Mouse (Mus musculus): ENCODE results near the gene Klrb1a. TPM values are rescaled to one million over a fixed set of nuclear protein-coding genes. Genes with fewer than 3 reads are reported as not detected.

Gene Klrb1a
- polyA plus RNA-seq, 1 experiment from 2014 or later: not detected

DNA sequence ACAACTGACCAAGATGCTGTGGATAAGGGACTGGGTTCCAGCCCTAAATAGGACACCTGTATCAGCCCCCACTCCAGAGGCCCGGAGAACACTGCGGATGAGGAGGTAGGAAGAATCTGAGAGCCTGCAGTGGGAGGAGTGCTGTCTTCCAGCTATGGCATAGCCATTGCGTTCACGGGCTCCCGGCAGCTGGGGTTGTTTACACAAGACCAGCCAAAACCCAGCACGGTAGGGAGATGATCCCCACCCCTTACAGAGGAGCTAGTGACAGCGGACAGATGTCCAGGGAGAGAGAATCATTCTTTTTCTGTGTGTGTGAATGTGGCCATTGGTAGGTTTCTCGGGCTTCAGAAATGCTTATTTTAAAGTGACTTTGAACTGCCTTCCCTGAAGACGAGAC lies 17.0 kb downstream of the Klrb1a start:
- peaks cover 4% of the 10 kb centered on the region; the same call in 1 of the 2 replicates for H3K4me1 ChIP-seq (ENCODE audit: control insufficient read depth, insufficient read depth, low read length)
- H3K9me3 ChIP-seq (replicated peaks; ENCODE audit: control insufficient read depth, low read length): no peaks in the 10 kb centered on the region
- ATAC-seq (ENCODE audit: insufficient read depth, low FRiP score): peak; percentile 50; the same call in 1 of the 2 replicates
- 32% methylated on average over 9 of the region's 9 CpGs for WGBS
- H3K4me2 ChIP-seq (ENCODE audit: low read depth, low read length): no peak overlapping the region
- no peak overlapping the region for H3K4me3 ChIP-seq (replicated peaks; ENCODE audit: low read length)
- no peak overlapping the region for H3K9ac ChIP-seq (ENCODE audit: low read length)
- H3K27me3 ChIP-seq (ENCODE audit: control insufficient read depth, insufficient read depth, low read length): no peaks in the 10 kb centered on the region
- no peak overlapping the region for H3K27ac ChIP-seq (ENCODE audit: low read length)
- no peaks in the 10 kb centered on the region for H3K36me3 ChIP-seq (ENCODE audit: control insufficient read depth, insufficient read depth, low read length)

GRCm38 (mm10) chr6:128604512-128604911 lies 18.8 kb downstream of the Klrb1a start:
- WGBS: 37% methylated on average over 5 of the region's 5 CpGs
- ATAC-seq (ENCODE audit: insufficient read depth, low FRiP score): no peak
- no peaks in the 10 kb centered on the region for H3K27me3 ChIP-seq (ENCODE audit: control insufficient read depth, insufficient read depth, low read length)

GRCm38 (mm10) chr6:128602463-128603201 lies 20.7 kb downstream of the Klrb1a start:
- WGBS: 66% methylated on average over 10 of the region's 10 CpGs
- Histone ChIP-seq H3K4me2 (ENCODE audit: low read depth, low read length) (no peak overlapping the region), H3K4me1 (ENCODE audit: control insufficient read depth, insufficient read depth, low read length) (peaks cover 4% of the 10 kb centered on the region; the same call in 1 of the 2 replicates), H3K36me3 (ENCODE audit: control insufficient read depth, insufficient read depth, low read length) (no peaks in the 10 kb centered on the region), H3K9ac (ENCODE audit: low read length) (no peak overlapping the region), H3K9me3 (replicated peaks; ENCODE audit: control insufficient read depth, low read length) (no peaks in the 10 kb centered on the region), H3K27me3 (ENCODE audit: control insufficient read depth, insufficient read depth, low read length) (no peaks in the 10 kb centered on the region), H3K4me3 (replicated peaks; ENCODE audit: low read length) (no peak overlapping the region), H3K27ac (ENCODE audit: low read length) (no peak overlapping the region)
- ATAC-seq (ENCODE audit: insufficient read depth, low FRiP score): no peak

More at GRCm38 (mm10) chr6:128604512-128604911, 18.8 kb downstream of the Klrb1a start:
- H3K27ac ChIP-seq (ENCODE audit: low read length): no peak overlapping the region
- H3K9ac ChIP-seq (ENCODE audit: low read length): no peak overlapping the region
- no peak overlapping the region for H3K4me3 ChIP-seq (replicated peaks; ENCODE audit: low read length)
- H3K9me3 ChIP-seq (replicated peaks; ENCODE audit: control insufficient read depth, low read length): no peaks in the 10 kb centered on the region
- no peaks in the 10 kb centered on the region for H3K36me3 ChIP-seq (ENCODE audit: control insufficient read depth, insufficient read depth, low read length)
- no peak overlapping the region for H3K4me2 ChIP-seq (ENCODE audit: low read depth, low read length)
- peaks cover 4% of the 10 kb centered on the region; the same call in 1 of the 2 replicates for H3K4me1 ChIP-seq (ENCODE audit: control insufficient read depth, insufficient read depth, low read length)

GRCm38 (mm10) chr6:128602026-128602425 lies 21.3 kb downstream of the Klrb1a start:
- H3K9me3 ChIP-seq (replicated peaks; ENCODE audit: control insufficient read depth, low read length): no peaks in the 10 kb centered on the region
- H3K36me3 ChIP-seq (ENCODE audit: control insufficient read depth, insufficient read depth, low read length): no peaks in the 10 kb centered on the region
- H3K9ac ChIP-seq (ENCODE audit: low read length): no peak overlapping the region
- no peak overlapping the region for H3K4me3 ChIP-seq (replicated peaks; ENCODE audit: low read length)
- no peaks in the 10 kb centered on the region for H3K27me3 ChIP-seq (ENCODE audit: control insufficient read depth, insufficient read depth, low read length)
- no peak overlapping the region for H3K4me2 ChIP-seq (ENCODE audit: low read depth, low read length)
- no peak for ATAC-seq (ENCODE audit: insufficient read depth, low FRiP score)
- 48% methylated on average over 3 of the region's 3 CpGs for WGBS
- no peak overlapping the region for H3K27ac ChIP-seq (ENCODE audit: low read length)
- peaks cover 7% of the 10 kb centered on the region; the same call in 1 of the 2 replicates for H3K4me1 ChIP-seq (ENCODE audit: control insufficient read depth, insufficient read depth, low read length)

DNA sequence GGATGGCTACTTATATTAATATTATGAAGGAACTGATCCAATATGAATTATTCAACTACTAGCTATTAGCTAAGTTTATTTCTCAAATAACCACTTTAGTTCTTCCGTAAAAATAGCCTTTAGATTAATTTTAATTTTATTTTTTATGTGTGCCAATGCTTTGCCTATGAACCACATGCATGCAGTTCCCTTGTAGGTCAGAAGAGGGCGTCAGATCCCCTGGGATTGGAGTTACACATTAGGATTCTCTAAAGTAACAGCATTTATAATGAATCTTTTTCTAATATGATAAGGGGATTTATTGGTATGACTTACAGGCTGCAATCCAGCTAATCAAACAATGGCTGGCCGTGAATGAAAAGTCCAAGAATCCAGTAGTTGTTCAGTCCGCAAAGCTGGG lies 23.8 kb downstream of the Klrb1a start:
- peaks cover 6% of the 10 kb centered on the region for H3K4me1 ChIP-seq (ENCODE audit: control insufficient read depth, insufficient read depth, low read length)
- no peaks in the 10 kb centered on the region for H3K36me3 ChIP-seq (ENCODE audit: control insufficient read depth, insufficient read depth, low read length)
- no peak overlapping the region for H3K4me2 ChIP-seq (ENCODE audit: low read depth, low read length)
- no peak overlapping the region for H3K9ac ChIP-seq (ENCODE audit: low read length)
- H3K27ac ChIP-seq (ENCODE audit: low read length): no peak overlapping the region
- 61% methylated on average over 4 of the region's 4 CpGs for WGBS
- no peak overlapping the region for H3K4me3 ChIP-seq (replicated peaks; ENCODE audit: low read length)
- no peaks in the 10 kb centered on the region for H3K9me3 ChIP-seq (replicated peaks; ENCODE audit: control insufficient read depth, low read length)
- no peaks in the 10 kb centered on the region for H3K27me3 ChIP-seq (ENCODE audit: control insufficient read depth, insufficient read depth, low read length)
- no peak for ATAC-seq (ENCODE audit: insufficient read depth, low FRiP score)

GRCm38 (mm10) chr6:128598256-128599047 lies 24.9 kb downstream of the Klrb1a start:
- Histone ChIP-seq H3K9me3 (replicated peaks; ENCODE audit: control insufficient read depth, low read length) (no peaks in the 10 kb centered on the region), H3K9ac (ENCODE audit: low read length) (no peak overlapping the region), H3K36me3 (ENCODE audit: control insufficient read depth, insufficient read depth, low read length) (no peaks in the 10 kb centered on the region), H3K4me2 (ENCODE audit: low read depth, low read length) (no peak overlapping the region), H3K27me3 (ENCODE audit: control insufficient read depth, insufficient read depth, low read length) (no peaks in the 10 kb centered on the region), H3K4me3 (replicated peaks; ENCODE audit: low read length) (no peak overlapping the region), H3K4me1 (ENCODE audit: control insufficient read depth, insufficient read depth, low read length) (peaks cover 6% of the 10 kb centered on the region), H3K27ac (ENCODE audit: low read length) (no peak overlapping the region)
- 48% methylated on average over 2 of the region's 2 CpGs for WGBS
- ATAC-seq (ENCODE audit: insufficient read depth, low FRiP score): no peak

GRCm38 (mm10) chr6:128597121-128597522 lies 26.2 kb downstream of the Klrb1a start:
- Histone ChIP-seq H3K4me1 (ENCODE audit: control insufficient read depth, insufficient read depth, low read length) (peaks cover 6% of the 10 kb centered on the region), H3K27me3 (ENCODE audit: control insufficient read depth, insufficient read depth, low read length) (no peaks in the 10 kb centered on the region), H3K4me3 (replicated peaks; ENCODE audit: low read length) (peak overlapping the region; percentile 38), H3K9me3 (replicated peaks; ENCODE audit: control insufficient read depth, low read length) (no peaks in the 10 kb centered on the region), H3K27ac (ENCODE audit: low read length) (peak overlapping the region; percentile 82), H3K4me2 (ENCODE audit: low read depth, low read length) (peak overlapping the region; percentile 46), H3K36me3 (ENCODE audit: control insufficient read depth, insufficient read depth, low read length) (no peaks in the 10 kb centered on the region), H3K9ac (ENCODE audit: low read length) (peak overlapping the region; percentile 30; the same call in 1 of the 2 replicates)
- whole genome bisulfite sequencing: 8% methylated on average over 9 of the region's 9 CpGs
- ATAC-seq (ENCODE audit: insufficient read depth, low FRiP score): peak; percentile 95

DNA sequence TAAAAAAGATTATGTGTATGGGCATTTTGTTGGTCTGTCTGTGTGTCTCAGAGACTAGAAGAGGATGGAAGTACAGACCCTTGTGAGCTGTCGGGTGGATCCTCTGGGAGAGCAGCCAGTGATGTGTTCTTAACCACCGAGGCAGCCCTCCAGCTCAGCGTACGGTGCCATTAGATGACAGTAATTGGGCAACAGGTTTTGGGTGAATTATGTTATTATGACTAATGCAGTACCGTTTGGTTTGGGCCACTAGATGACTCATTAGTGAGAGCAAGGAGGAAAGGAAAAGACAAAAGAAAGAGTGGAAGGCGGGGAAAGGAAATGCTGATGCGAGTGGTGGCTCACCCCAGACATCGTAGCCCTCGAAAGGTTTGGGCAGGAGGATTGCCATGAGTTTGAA lies 28.7 kb downstream of the Klrb1a start:
- no peaks in the 10 kb centered on the region for H3K36me3 ChIP-seq (ENCODE audit: control insufficient read depth, insufficient read depth, low read length)
- peaks cover 6% of the 10 kb centered on the region for H3K4me1 ChIP-seq (ENCODE audit: control insufficient read depth, insufficient read depth, low read length)
- H3K9ac ChIP-seq (ENCODE audit: low read length): no peak overlapping the region
- no peak for ATAC-seq (ENCODE audit: insufficient read depth, low FRiP score)
- H3K4me2 ChIP-seq (ENCODE audit: low read depth, low read length): no peak overlapping the region
- no peak overlapping the region for H3K27ac ChIP-seq (ENCODE audit: low read length)
- no peaks in the 10 kb centered on the region for H3K9me3 ChIP-seq (replicated peaks; ENCODE audit: control insufficient read depth, low read length)
- H3K27me3 ChIP-seq (ENCODE audit: control insufficient read depth, insufficient read depth, low read length): no peaks in the 10 kb centered on the region
- 72% methylated on average over 9 of the region's 9 CpGs for WGBS
- H3K4me3 ChIP-seq (replicated peaks; ENCODE audit: low read length): no peak overlapping the region

DNA sequence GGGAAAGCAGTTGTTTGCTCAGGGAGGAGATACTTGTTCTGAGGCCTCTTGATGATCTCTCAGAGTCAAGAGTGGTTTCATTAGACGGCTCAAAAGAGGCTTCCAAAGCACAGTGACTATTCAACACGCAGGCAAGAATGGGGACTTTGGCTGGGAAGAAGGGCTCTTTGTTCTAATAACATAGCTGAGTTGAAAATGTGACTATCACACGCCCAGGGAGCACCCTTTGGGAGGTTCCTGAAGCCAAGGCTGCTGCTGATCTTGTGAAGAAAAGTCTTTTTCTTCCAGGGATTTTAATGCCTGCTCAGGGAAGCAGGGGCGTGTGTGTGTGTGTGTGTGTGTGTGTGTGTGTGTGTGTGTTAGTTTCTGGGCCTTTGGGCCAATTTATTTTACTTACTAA lies 33.9 kb downstream of the Klrb1a start:
- no peaks in the 10 kb centered on the region for H3K9me3 ChIP-seq (replicated peaks; ENCODE audit: control insufficient read depth, low read length)
- WGBS: 50% methylated on average over 4 of the region's 4 CpGs
- H3K4me1 ChIP-seq (ENCODE audit: control insufficient read depth, insufficient read depth, low read length): no peaks in the 10 kb centered on the region
- no peak overlapping the region for H3K4me3 ChIP-seq (replicated peaks; ENCODE audit: low read length)
- H3K4me2 ChIP-seq (ENCODE audit: low read depth, low read length): no peak overlapping the region
- H3K27ac ChIP-seq (ENCODE audit: low read length): no peak overlapping the region
- ATAC-seq (ENCODE audit: insufficient read depth, low FRiP score): no peak
- no peaks in the 10 kb centered on the region for H3K27me3 ChIP-seq (ENCODE audit: control insufficient read depth, insufficient read depth, low read length)
- no peak overlapping the region for H3K9ac ChIP-seq (ENCODE audit: low read length)
- H3K36me3 ChIP-seq (ENCODE audit: control insufficient read depth, insufficient read depth, low read length): no peaks in the 10 kb centered on the region
